Mouse (Mus musculus): ENCODE measurements around the gene Lrrc8a.

The Lrrc8a gene

DNA sequence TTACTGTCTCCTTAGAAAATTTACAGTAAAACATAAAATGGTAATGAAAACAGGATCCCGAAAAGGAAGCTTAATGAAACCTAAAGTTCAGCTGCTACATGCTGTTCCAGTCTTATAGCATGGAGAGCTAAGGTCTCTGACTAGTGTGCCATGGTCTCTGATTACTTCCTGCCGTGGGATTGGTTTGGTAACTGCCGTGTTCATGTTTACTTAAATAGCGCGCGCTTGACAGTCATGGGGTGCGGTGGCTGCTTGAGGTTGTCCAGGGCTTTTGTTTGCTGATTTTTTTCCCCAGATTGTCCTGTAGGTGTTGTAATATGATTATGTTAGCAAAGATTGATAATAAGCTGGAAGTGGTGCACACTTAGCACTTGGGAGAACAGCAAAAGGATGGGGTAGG, 68.6 kb downstream of the Lrrc8a start:
- no peak for DNase-seq (ENCODE audit: low spot score)

DNA sequence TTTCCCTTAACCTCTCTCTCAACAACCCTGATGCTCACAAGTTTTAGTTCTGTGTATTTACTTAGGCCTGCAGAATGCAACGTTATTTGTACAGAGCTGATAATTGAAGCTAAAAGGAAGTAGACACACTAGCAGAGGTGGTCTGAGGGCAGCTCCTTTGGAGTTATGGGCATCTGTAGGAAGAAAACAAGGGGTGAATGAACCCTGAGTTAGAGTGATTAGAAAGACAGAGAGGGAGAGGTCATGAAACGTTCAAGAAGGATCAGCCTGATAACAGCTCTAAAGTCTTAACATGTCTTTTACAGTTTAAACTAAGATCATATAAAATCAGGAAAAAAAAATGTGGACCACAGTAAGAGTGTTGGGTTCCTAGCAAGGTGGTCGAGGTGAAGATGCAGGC, 71.8 kb downstream of the Lrrc8a start:
- no peak for DNase-seq (ENCODE audit: low spot score)

DNA sequence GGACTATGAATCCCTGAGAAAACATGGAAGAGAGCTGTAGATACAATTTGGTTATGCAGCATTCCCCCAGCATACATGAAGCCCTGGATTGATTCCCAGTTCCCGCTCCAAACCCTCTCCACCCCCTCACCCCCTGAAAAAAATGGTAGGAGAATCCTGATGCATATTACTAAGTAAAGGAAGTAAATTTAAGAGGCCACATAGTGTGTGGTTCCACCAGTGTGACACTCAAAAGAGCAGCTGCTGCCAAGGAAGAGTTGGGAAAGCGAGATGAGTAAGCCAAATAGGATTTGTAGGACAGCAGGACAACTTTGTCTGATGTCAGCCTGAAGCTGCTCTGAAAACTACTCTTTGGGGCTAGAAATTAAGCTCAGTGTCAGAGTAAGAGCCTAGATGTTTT, 74.0 kb downstream of the Lrrc8a start:
- DNase-seq (ENCODE audit: low spot score), result no peak
